Mouse (Mus musculus): ENCODE measurements around the gene Cyyr1. TPM values are rescaled to one million over a fixed set of nuclear protein-coding genes. Genes with fewer than 3 reads are reported as not detected.

Gene Cyyr1
- polyA plus RNA-seq, 1 experiment, result 2.6 TPM

GRCm38 (mm10) chr16:85546519-85546918, 6.7 kb downstream of the Cyyr1 start:
- no peaks in the 10 kb centered on the region for H3K4me1 ChIP-seq (replicated peaks; ENCODE audit: control insufficient read depth, insufficient read depth, low read length)
- DNase-seq, result no peak
- no peak overlapping the region for H3K4me3 ChIP-seq (ENCODE audit: control insufficient read depth, insufficient read depth, low read length)
- no peaks in the 10 kb centered on the region for H3K36me3 ChIP-seq (ENCODE audit: control insufficient read depth, insufficient read depth, low read length)
- H3K27ac ChIP-seq (ENCODE audit: control insufficient read depth, insufficient read depth, low read length), result no peak overlapping the region
- 34% methylated on average over 6 of the region's 6 CpGs for WGBS
- TF ChIP-seq CTCF (IDR thresholded peaks at IDR 0.05; ENCODE audit: borderline replicate concordance, control insufficient read depth, extremely low read depth, insufficient read depth, low read length, poor library complexity) (no peak), POLR2A (IDR thresholded peaks at IDR 0.05; ENCODE audit: control insufficient read depth, extremely low read depth, insufficient read depth, low read length, poor library complexity) (no peak)
- no peaks in the 10 kb centered on the region for H3K27me3 ChIP-seq (ENCODE audit: control insufficient read depth, insufficient read depth, low read length)

DNA sequence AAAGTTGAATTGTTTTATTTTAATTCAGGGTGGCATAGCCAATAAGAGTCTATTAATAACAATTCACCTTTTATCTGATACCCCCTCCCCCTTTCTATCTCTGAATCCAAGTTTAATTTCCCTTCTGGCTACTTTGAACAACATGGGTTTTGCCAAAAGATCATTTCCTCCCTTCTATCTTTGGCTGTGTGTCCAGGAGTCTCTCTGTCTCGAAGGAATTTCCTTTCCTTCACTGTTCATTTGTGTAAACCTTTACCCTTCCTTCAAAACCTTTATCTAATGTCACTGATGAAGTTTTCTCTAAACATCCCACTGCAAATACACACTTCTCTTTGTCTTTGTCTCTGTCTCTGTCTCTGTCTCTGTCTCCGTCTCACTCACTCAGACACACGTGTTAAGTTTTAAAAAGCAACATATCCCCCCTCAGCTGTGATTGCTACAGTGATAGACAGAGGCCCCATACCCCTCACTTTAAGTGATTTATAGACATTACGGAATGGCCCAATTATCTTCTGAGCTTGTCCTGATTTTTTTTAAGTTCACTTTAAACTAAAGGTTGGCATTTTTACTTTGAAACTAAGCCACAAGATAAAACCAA, 11.4 kb downstream of the Cyyr1 start:
- no peak overlapping the region for H3K27ac ChIP-seq (ENCODE audit: control insufficient read depth, insufficient read depth, low read length)
- no peak overlapping the region for H3K4me3 ChIP-seq (ENCODE audit: control insufficient read depth, insufficient read depth, low read length)
- TF ChIP-seq CTCF (IDR thresholded peaks at IDR 0.05; ENCODE audit: borderline replicate concordance, control insufficient read depth, extremely low read depth, insufficient read depth, low read length, poor library complexity), result no peak
- no peak for TF ChIP-seq POLR2A (IDR thresholded peaks at IDR 0.05; ENCODE audit: control insufficient read depth, extremely low read depth, insufficient read depth, low read length, poor library complexity)
- no peaks in the 10 kb centered on the region for H3K4me1 ChIP-seq (replicated peaks; ENCODE audit: control insufficient read depth, insufficient read depth, low read length)
- H3K27me3 ChIP-seq (ENCODE audit: control insufficient read depth, insufficient read depth, low read length), result no peaks in the 10 kb centered on the region
- DNase-seq, result no peak
- no peaks in the 10 kb centered on the region for H3K36me3 ChIP-seq (ENCODE audit: control insufficient read depth, insufficient read depth, low read length)
- WGBS, result 87% methylated on average over 4 of the region's 4 CpGs

GRCm38 (mm10) chr16:85541023-85541422, 12.2 kb downstream of the Cyyr1 start:
- Histone ChIP-seq H3K27me3 (ENCODE audit: control insufficient read depth, insufficient read depth, low read length) (no peaks in the 10 kb centered on the region), H3K36me3 (ENCODE audit: control insufficient read depth, insufficient read depth, low read length) (no peaks in the 10 kb centered on the region), H3K4me3 (ENCODE audit: control insufficient read depth, insufficient read depth, low read length) (no peak overlapping the region), H3K4me1 (replicated peaks; ENCODE audit: control insufficient read depth, insufficient read depth, low read length) (no peaks in the 10 kb centered on the region), H3K27ac (ENCODE audit: control insufficient read depth, insufficient read depth, low read length) (no peak overlapping the region)
- WGBS, result 97% methylated on average over 6 of the region's 6 CpGs
- TF ChIP-seq CTCF (IDR thresholded peaks at IDR 0.05; ENCODE audit: borderline replicate concordance, control insufficient read depth, extremely low read depth, insufficient read depth, low read length, poor library complexity), result no peak
- no peak for TF ChIP-seq POLR2A (IDR thresholded peaks at IDR 0.05; ENCODE audit: control insufficient read depth, extremely low read depth, insufficient read depth, low read length, poor library complexity)
- DNase-seq, result no peak

GRCm38 (mm10) chr16:85538367-85538766, 14.8 kb downstream of the Cyyr1 start:
- no peak overlapping the region for H3K27ac ChIP-seq (ENCODE audit: control insufficient read depth, insufficient read depth, low read length)
- no peak for TF ChIP-seq CTCF (IDR thresholded peaks at IDR 0.05; ENCODE audit: borderline replicate concordance, control insufficient read depth, extremely low read depth, insufficient read depth, low read length, poor library complexity)
- no peaks in the 10 kb centered on the region for H3K27me3 ChIP-seq (ENCODE audit: control insufficient read depth, insufficient read depth, low read length)
- no peak for DNase-seq
- H3K4me3 ChIP-seq (ENCODE audit: control insufficient read depth, insufficient read depth, low read length), result no peak overlapping the region
- H3K36me3 ChIP-seq (ENCODE audit: control insufficient read depth, insufficient read depth, low read length), result no peaks in the 10 kb centered on the region
- 29% methylated on average over 5 of the region's 5 CpGs for WGBS
- no peaks in the 10 kb centered on the region for H3K4me1 ChIP-seq (replicated peaks; ENCODE audit: control insufficient read depth, insufficient read depth, low read length)

DNA sequence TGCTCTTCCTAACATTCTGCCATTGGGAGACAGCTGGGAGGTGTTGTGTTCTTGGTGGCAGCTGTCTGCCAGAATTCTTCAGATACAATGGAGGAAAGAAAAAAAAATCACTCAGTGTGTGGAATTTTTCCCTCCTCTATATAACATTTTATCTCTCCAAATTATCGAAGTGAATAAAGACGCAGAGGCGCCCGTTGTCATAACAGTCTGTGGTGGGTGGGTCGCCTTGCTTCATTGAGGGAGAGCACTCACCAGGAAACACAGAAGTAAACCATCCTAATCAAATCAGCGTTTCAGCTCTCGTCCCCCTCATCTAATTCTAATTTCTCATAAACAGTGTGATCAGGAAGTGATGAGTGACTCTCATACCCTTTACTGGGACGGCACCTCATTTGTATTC, 17.1 kb downstream of the Cyyr1 start:
- Histone ChIP-seq H3K27me3 (ENCODE audit: control insufficient read depth, insufficient read depth, low read length) (no peaks in the 10 kb centered on the region), H3K27ac (ENCODE audit: control insufficient read depth, insufficient read depth, low read length) (no peak overlapping the region), H3K4me1 (replicated peaks; ENCODE audit: control insufficient read depth, insufficient read depth, low read length) (no peaks in the 10 kb centered on the region), H3K36me3 (ENCODE audit: control insufficient read depth, insufficient read depth, low read length) (no peaks in the 10 kb centered on the region), H3K4me3 (ENCODE audit: control insufficient read depth, insufficient read depth, low read length) (no peak overlapping the region)
- 95% methylated on average over 8 of the region's 8 CpGs for WGBS
- no peak for DNase-seq
- TF ChIP-seq POLR2A (IDR thresholded peaks at IDR 0.05; ENCODE audit: control insufficient read depth, extremely low read depth, insufficient read depth, low read length, poor library complexity) (no peak), CTCF (IDR thresholded peaks at IDR 0.05; ENCODE audit: borderline replicate concordance, control insufficient read depth, extremely low read depth, insufficient read depth, low read length, poor library complexity) (no peak)

GRCm38 (mm10) chr16:85527743-85528620, 25.2 kb downstream of the Cyyr1 start:
- no peak for DNase-seq
- no peaks in the 10 kb centered on the region for H3K27me3 ChIP-seq (ENCODE audit: control insufficient read depth, insufficient read depth, low read length)
- no peak overlapping the region for H3K4me3 ChIP-seq (ENCODE audit: control insufficient read depth, insufficient read depth, low read length)
- H3K4me1 ChIP-seq (replicated peaks; ENCODE audit: control insufficient read depth, insufficient read depth, low read length), result no peaks in the 10 kb centered on the region
- TF ChIP-seq POLR2A (IDR thresholded peaks at IDR 0.05; ENCODE audit: control insufficient read depth, extremely low read depth, insufficient read depth, low read length, poor library complexity), result no peak
- TF ChIP-seq CTCF (IDR thresholded peaks at IDR 0.05; ENCODE audit: borderline replicate concordance, control insufficient read depth, extremely low read depth, insufficient read depth, low read length, poor library complexity), result no peak
- 92% methylated on average over 12 of the region's 12 CpGs for WGBS
- no peak overlapping the region for H3K27ac ChIP-seq (ENCODE audit: control insufficient read depth, insufficient read depth, low read length)
- H3K36me3 ChIP-seq (ENCODE audit: control insufficient read depth, insufficient read depth, low read length), result no peaks in the 10 kb centered on the region

Data from thymus, adult 2 months (tissue).